Mouse (Mus musculus): ENCODE measurements around the gene Ndufs6. TPM values are rescaled to one million over a fixed set of nuclear protein-coding genes. Genes with fewer than 3 reads are reported as not detected.

Ndufs6 gene
- polyA plus RNA-seq, 1 experiment from 2014 or later, result 291 TPM

DNA sequence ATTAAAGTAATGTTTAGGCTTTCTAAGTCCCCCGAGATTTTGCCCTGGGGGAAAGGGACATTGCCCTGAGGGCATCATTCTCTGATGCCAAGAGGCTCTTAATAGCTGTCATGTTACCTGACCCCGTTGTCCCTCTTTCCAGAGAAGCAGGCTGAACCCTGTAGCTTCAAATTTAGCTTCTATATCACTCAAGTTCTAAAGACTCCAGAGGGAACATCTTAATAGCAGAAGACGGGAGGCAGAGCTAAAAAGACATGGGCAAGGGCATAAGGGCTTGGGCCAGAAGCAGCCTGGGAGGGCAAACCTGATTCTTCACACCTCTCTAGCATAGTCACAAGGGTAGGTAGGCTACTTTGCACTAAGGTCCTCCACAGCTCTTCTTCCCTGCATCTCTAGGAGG is 58.5 kb downstream of the Ndufs6 start:
- Histone ChIP-seq H3K9me3 (ENCODE audit: low read length) (no peaks in the 10 kb centered on the region), H3K27me3 (ENCODE audit: insufficient read depth, low read length) (peaks cover 93% of the 10 kb centered on the region), H3K27ac (ENCODE audit: low read depth) (no peak overlapping the region), H3K9ac (replicated peaks) (no peak overlapping the region), H3K4me2 (ENCODE audit: low read depth, low read length) (no peak overlapping the region), H3K4me3 (ENCODE audit: low read depth, low read length) (no peak overlapping the region), H3K4me1 (ENCODE audit: insufficient read depth) (0 out of 2 replicates have a peak, but pooled peaks cover 2% of the 10 kb centered on the region), H3K36me3 (replicated peaks; ENCODE audit: insufficient read depth, low read length) (no peaks in the 10 kb centered on the region)
- WGBS (ENCODE audit: insufficient replicate concordance), result 11% methylated on average over 3 of the region's 3 CpGs
- DNase-seq (no peak), ATAC-seq (no peak)
- no peak for TF ChIP-seq EP300 (IDR thresholded peaks at IDR 0.05; ENCODE audit: low read depth)
- TF ChIP-seq CTCF (IDR thresholded peaks at IDR 0.05; ENCODE audit: low read depth), result no peak

Other genes with a start within 250 kb of the Ndufs6 start
- gene Irx4, start 68.1 kb downstream of the Ndufs6 start, polyA plus RNA-seq (2015; fragmentation: Nextera tagmentation; extraction: Ambion mirVana), result not detected in 2 replicates
- gene Mrpl36, start within 50 bp of the Ndufs6 start, polyA plus RNA-seq (2015; fragmentation: Nextera tagmentation; extraction: Ambion mirVana), result 88.7 and 90.4 TPM in 2 replicates
- 31.0 and 32.4 TPM in 2 replicates for gene Lpcat1, start 138.7 kb upstream of the Ndufs6 start, polyA plus RNA-seq (2015; fragmentation: Nextera tagmentation; extraction: Ambion mirVana)
- gene Slc6a3, start 208.2 kb upstream of the Ndufs6 start, polyA plus RNA-seq (2015; fragmentation: Nextera tagmentation; extraction: Ambion mirVana), result 0.22 and 0.34 TPM in 2 replicates

All from liver, postnatal 0 days (tissue).